Mouse (Mus musculus) cortical plate, adult 2 months (tissue): Measurements from ENCODE around the gene Mlycd.

Experiments
- CTCF ChIP-seq: fragments of 200-500 bp; IDR thresholded peaks from 2 replicates; pipeline ENCODE4 v1.5.1; 2011; ENCODE audit warnings: mild to moderate bottlenecking, control low read depth, low read length; ENCODE audit not compliant: insufficient read depth; ENCODE audit errors: extremely low read depth
- POLR2A ChIP-seq: fragments of 200-500 bp; IDR thresholded peaks from 2 replicates; pipeline ENCODE4 v1.6.1; 2011; ENCODE audit warnings: mild to moderate bottlenecking, low read length, control low read depth; ENCODE audit not compliant: insufficient read depth; ENCODE audit errors: extremely low read depth

GRCm38 (mm10) chr8:119395072-119395950 is 633 bp downstream of the Mlycd start:
- TF ChIP-seq POLR2A (no peak), CTCF (no peak)
